Mouse (Mus musculus): Measurements from ENCODE around the gene Psmd1. TPM values are rescaled to one million over a fixed set of nuclear protein-coding genes. Genes with fewer than 3 reads are reported as not detected.

Gene Psmd1
- polyA plus RNA-seq, 1 experiment, result 88.9 TPM

DNA sequence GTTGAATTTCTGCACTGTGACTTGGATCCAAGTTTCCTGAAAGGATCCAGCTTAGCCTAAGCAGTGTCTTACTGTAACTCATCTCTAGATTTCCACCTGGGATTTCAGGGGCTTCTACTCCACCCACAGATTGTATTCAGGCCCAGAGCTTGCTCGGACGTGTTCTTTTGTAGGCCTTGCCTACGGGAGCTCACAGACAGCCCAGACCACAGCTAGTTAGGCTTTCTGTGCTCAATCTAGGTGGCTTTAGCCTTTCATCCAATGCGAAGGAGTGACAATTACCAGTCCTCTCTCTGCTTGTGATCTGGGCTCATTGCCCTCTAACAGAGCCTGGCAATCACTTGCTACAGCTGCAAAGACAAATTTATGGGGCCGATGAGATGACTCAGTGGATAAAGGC lies 82.1 kb downstream of the Psmd1 start:
- Histone ChIP-seq H3ac (ENCODE audit: control insufficient read depth, insufficient read length, low read depth) (no peak overlapping the region), H3K79me3 (ENCODE audit: low read depth) (no peaks in the 10 kb centered on the region), H3K27me3 (ENCODE audit: control insufficient read depth, insufficient read depth, insufficient read length) (no peaks in the 10 kb centered on the region), H3K36me3 (ENCODE audit: control insufficient read depth, insufficient read depth) (peaks cover 6% of the 10 kb centered on the region), H3K79me2 (ENCODE audit: control insufficient read depth, insufficient read depth) (no peaks in the 10 kb centered on the region), H3K4me3 (ENCODE audit: insufficient read depth, poor library complexity, severe bottlenecking) (no peak overlapping the region)
- peak; percentile 23 for TF ChIP-seq MYOD1 (IDR thresholded peaks at IDR 0.05; ENCODE audit: control insufficient read depth, insufficient read length, low read depth)
- TF ChIP-seq CTCF (IDR thresholded peaks at IDR 0.05; ENCODE audit: control insufficient read depth, insufficient read depth, insufficient read length), result no peak

DNA sequence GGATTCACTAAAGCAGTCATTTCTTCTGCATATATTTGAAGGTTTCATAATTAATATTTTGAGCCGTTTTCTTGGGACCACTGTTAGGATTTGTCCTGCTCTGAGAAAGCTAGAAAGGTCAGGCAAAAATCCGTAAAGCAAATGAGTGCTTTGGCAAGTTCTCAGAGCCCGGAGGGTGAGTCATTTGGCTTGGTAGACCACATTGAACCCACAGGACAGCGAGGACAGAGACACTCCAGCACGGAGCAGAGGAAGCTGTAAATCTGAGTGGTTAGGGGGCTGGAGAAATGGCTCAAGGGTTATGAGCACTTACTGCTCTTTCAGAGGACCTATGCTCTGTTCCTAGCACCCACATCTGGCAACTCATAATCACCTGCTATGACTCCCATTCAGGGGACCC lies 83.4 kb downstream of the Psmd1 start:
- H3K4me3 ChIP-seq (ENCODE audit: insufficient read depth, poor library complexity, severe bottlenecking), result no peak overlapping the region
- H3ac ChIP-seq (ENCODE audit: control insufficient read depth, insufficient read length, low read depth), result no peak overlapping the region
- no peaks in the 10 kb centered on the region for H3K79me3 ChIP-seq (ENCODE audit: low read depth)
- no peaks in the 10 kb centered on the region for H3K27me3 ChIP-seq (ENCODE audit: control insufficient read depth, insufficient read depth, insufficient read length)
- H3K79me2 ChIP-seq (ENCODE audit: control insufficient read depth, insufficient read depth), result no peaks in the 10 kb centered on the region
- peaks cover 6% of the 10 kb centered on the region for H3K36me3 ChIP-seq (ENCODE audit: control insufficient read depth, insufficient read depth)
- TF ChIP-seq MYOG (IDR thresholded peaks at IDR 0.05; ENCODE audit: control insufficient read depth, extremely low read depth, insufficient read length) (no peak), MYOD1 (IDR thresholded peaks at IDR 0.05; ENCODE audit: control insufficient read depth, insufficient read length, low read depth) (no peak), FOSL1 (IDR thresholded peaks at IDR 0.05; ENCODE audit: insufficient read depth, low read length, poor library complexity, severe bottlenecking) (peak; percentile 87), CEBPB (IDR thresholded peaks at IDR 0.05; ENCODE audit: low read depth) (no peak), CTCF (IDR thresholded peaks at IDR 0.05; ENCODE audit: control insufficient read depth, insufficient read depth, insufficient read length) (no peak), USF1 (IDR thresholded peaks at IDR 0.05; ENCODE audit: low read depth) (no peak), MAX (IDR thresholded peaks at IDR 0.05) (peak; percentile 68)

DNA sequence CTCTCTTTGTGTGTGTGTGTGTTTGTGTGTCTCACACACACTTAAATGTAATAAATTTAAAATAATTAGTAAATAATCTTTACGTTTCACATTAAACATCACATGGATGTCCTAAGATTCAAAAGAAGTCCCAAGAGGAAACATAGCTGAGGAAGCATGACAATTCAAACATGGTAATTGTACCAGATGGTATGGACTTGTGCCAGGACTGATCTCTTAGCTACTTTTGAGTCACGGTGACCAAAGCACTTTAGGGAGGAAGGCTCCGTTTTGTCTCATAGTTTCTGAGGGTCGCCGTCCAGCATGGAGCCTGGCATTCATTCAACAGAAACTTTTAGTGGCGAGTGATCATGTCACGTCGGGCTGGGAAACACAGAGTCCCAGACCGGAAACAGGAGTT lies 84.0 kb downstream of the Psmd1 start:
- TF ChIP-seq USF1 (IDR thresholded peaks at IDR 0.05; ENCODE audit: low read depth) (no peak), CEBPB (IDR thresholded peaks at IDR 0.05; ENCODE audit: low read depth) (no peak), FOSL1 (IDR thresholded peaks at IDR 0.05; ENCODE audit: insufficient read depth, low read length, poor library complexity, severe bottlenecking) (no peak), MYOG (IDR thresholded peaks at IDR 0.05; ENCODE audit: control insufficient read depth, extremely low read depth, insufficient read length) (no peak), MAX (IDR thresholded peaks at IDR 0.05) (no peak), MYOD1 (IDR thresholded peaks at IDR 0.05; ENCODE audit: control insufficient read depth, insufficient read length, low read depth) (no peak), CTCF (IDR thresholded peaks at IDR 0.05; ENCODE audit: control insufficient read depth, insufficient read depth, insufficient read length) (no peak)

DNA sequence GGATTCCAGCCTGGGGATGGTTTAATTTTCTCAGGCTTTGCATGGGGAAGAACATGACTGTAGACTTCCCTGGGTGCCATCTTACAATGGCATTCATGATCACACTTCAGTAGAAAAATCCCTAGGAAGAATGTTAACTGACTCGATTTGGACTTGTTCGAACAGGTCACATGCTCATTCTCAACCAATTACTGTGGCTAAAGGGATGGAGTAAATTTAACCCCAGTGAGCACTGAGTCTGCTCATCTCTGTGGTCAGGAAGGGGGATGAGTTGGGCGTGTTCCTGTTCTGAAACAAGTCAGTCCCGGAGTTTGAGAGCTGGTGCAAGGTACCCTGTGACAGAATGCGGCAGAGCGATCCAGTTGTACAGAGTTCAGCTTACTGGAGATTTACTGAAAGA lies 86.7 kb downstream of the Psmd1 start:
- H3K36me3 ChIP-seq (ENCODE audit: control insufficient read depth, insufficient read depth), result no peaks in the 10 kb centered on the region
- TF ChIP-seq MYOG (IDR thresholded peaks at IDR 0.05; ENCODE audit: control insufficient read depth, extremely low read depth, insufficient read length) (no peak), USF1 (IDR thresholded peaks at IDR 0.05; ENCODE audit: low read depth) (peak; percentile 76), MYOD1 (IDR thresholded peaks at IDR 0.05; ENCODE audit: control insufficient read depth, insufficient read length, low read depth) (no peak), CTCF (IDR thresholded peaks at IDR 0.05; ENCODE audit: control insufficient read depth, insufficient read depth, insufficient read length) (no peak)
- peaks cover 1% of the 10 kb centered on the region for H3K79me3 ChIP-seq (ENCODE audit: low read depth)
- no peaks in the 10 kb centered on the region for H3K27me3 ChIP-seq (ENCODE audit: control insufficient read depth, insufficient read depth, insufficient read length)
- peaks cover under 1% of the 10 kb centered on the region for H3K79me2 ChIP-seq (ENCODE audit: control insufficient read depth, insufficient read depth)
- H3ac ChIP-seq (ENCODE audit: control insufficient read depth, insufficient read length, low read depth), result no peak overlapping the region
- no peak overlapping the region for H3K4me3 ChIP-seq (ENCODE audit: insufficient read depth, poor library complexity, severe bottlenecking)

More for the DNA sequence above, 84.0 kb downstream of the Psmd1 start:
- H3K27me3 ChIP-seq (ENCODE audit: control insufficient read depth, insufficient read depth, insufficient read length), result no peaks in the 10 kb centered on the region
- peaks cover under 1% of the 10 kb centered on the region for H3K36me3 ChIP-seq (ENCODE audit: control insufficient read depth, insufficient read depth)
- no peak overlapping the region for H3ac ChIP-seq (ENCODE audit: control insufficient read depth, insufficient read length, low read depth)
- H3K79me2 ChIP-seq (ENCODE audit: control insufficient read depth, insufficient read depth), result no peaks in the 10 kb centered on the region
- H3K79me3 ChIP-seq (ENCODE audit: low read depth), result no peaks in the 10 kb centered on the region
- no peak overlapping the region for H3K4me3 ChIP-seq (ENCODE audit: insufficient read depth, poor library complexity, severe bottlenecking)

DNA sequence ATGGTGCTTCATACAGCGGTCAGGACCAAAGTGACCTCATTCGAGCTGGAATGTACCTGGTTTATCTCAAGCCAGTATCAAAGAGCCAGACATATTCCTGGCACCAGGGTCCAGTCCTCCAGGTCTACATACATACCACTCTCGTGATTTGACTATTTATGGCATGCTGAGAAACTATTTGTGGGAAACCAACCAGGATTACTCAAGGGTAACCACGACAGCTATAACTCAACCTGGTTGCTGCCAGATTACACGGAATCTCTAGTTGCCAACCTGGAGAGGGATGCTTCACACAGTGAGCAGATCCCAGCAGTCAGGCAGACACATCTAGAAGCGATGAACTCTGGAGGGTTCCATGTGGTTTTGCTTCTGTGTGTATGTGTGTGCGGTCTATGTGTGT lies 87.2 kb downstream of the Psmd1 start:
- Histone ChIP-seq H3K79me3 (ENCODE audit: low read depth) (peaks cover 1% of the 10 kb centered on the region), H3K79me2 (ENCODE audit: control insufficient read depth, insufficient read depth) (peaks cover 5% of the 10 kb centered on the region), H3K4me3 (ENCODE audit: insufficient read depth, poor library complexity, severe bottlenecking) (no peak overlapping the region), H3ac (ENCODE audit: control insufficient read depth, insufficient read length, low read depth) (no peak overlapping the region), H3K36me3 (ENCODE audit: control insufficient read depth, insufficient read depth) (no peaks in the 10 kb centered on the region), H3K27me3 (ENCODE audit: control insufficient read depth, insufficient read depth, insufficient read length) (no peaks in the 10 kb centered on the region)
- no peak for TF ChIP-seq FOSL1 (IDR thresholded peaks at IDR 0.05; ENCODE audit: insufficient read depth, low read length, poor library complexity, severe bottlenecking)
- TF ChIP-seq MYOG (IDR thresholded peaks at IDR 0.05; ENCODE audit: control insufficient read depth, extremely low read depth, insufficient read length), result no peak
- TF ChIP-seq CTCF (IDR thresholded peaks at IDR 0.05; ENCODE audit: control insufficient read depth, insufficient read depth, insufficient read length), result no peak
- no peak for TF ChIP-seq MYOD1 (IDR thresholded peaks at IDR 0.05; ENCODE audit: control insufficient read depth, insufficient read length, low read depth)
- no peak for TF ChIP-seq USF1 (IDR thresholded peaks at IDR 0.05; ENCODE audit: low read depth)
- no peak for TF ChIP-seq CEBPB (IDR thresholded peaks at IDR 0.05; ENCODE audit: low read depth)
- no peak for TF ChIP-seq MAX (IDR thresholded peaks at IDR 0.05)

DNA sequence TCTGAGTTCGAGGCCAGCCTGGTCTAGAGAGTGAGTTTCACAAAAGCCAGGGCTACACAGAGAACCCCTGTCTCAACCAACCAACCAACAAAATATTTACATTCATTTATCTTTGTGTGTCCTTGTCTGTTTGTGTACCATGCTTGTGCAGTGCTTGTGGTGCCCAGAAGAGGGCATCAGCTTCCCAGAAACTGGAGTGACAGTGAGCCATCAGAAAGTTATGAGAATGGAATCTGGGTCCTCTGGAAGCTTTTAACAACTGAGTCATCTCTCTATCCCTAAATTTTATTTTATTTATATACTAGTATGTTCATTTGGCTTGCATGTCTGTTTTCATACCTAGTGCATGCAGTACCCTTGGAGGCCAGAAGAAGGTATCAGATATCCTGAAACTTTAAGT lies 88.4 kb downstream of the Psmd1 start:
- Histone ChIP-seq H3K79me3 (ENCODE audit: low read depth) (peaks cover 1% of the 10 kb centered on the region), H3ac (ENCODE audit: control insufficient read depth, insufficient read length, low read depth) (no peak overlapping the region), H3K79me2 (ENCODE audit: control insufficient read depth, insufficient read depth) (peaks cover 5% of the 10 kb centered on the region), H3K36me3 (ENCODE audit: control insufficient read depth, insufficient read depth) (no peaks in the 10 kb centered on the region), H3K4me3 (ENCODE audit: insufficient read depth, poor library complexity, severe bottlenecking) (no peak overlapping the region), H3K27me3 (ENCODE audit: control insufficient read depth, insufficient read depth, insufficient read length) (no peaks in the 10 kb centered on the region)
- no peak for TF ChIP-seq MYOD1 (IDR thresholded peaks at IDR 0.05; ENCODE audit: control insufficient read depth, insufficient read length, low read depth)
- no peak for TF ChIP-seq MAX (IDR thresholded peaks at IDR 0.05)
- no peak for TF ChIP-seq CTCF (IDR thresholded peaks at IDR 0.05; ENCODE audit: control insufficient read depth, insufficient read depth, insufficient read length)
- TF ChIP-seq CEBPB (IDR thresholded peaks at IDR 0.05; ENCODE audit: low read depth), result no peak
- no peak for TF ChIP-seq MYOG (IDR thresholded peaks at IDR 0.05; ENCODE audit: control insufficient read depth, extremely low read depth, insufficient read length)
- no peak for TF ChIP-seq FOSL1 (IDR thresholded peaks at IDR 0.05; ENCODE audit: insufficient read depth, low read length, poor library complexity, severe bottlenecking)
- no peak for TF ChIP-seq USF1 (IDR thresholded peaks at IDR 0.05; ENCODE audit: low read depth)

Measured in C2C12 (cell line).